Mouse (Mus musculus) macrophage (primary cell): ENCODE results near the gene Cd1d1. TPM values are rescaled to one million over a fixed set of nuclear protein-coding genes. Genes with fewer than 3 reads are reported as not detected.
A peak's percentile ranks its signal among the peaks of the same experiment; 100 is the strongest.
"Not testable (repeated sequence)": the region's sequence is repeated elsewhere in the genome, so short reads cannot be mapped to it uniquely, and the experiment has no call there.

Experiments used
- H3K27ac ChIP-seq: fragments of 350-480 bp; formaldehyde crosslinking; 2 replicates; pipeline ENCODE4 v1.9.0; 2021
- H3K36me3 ChIP-seq: fragments of 350-480 bp; formaldehyde crosslinking; 2 replicates; pipeline ENCODE4 v1.9.0; 2021; ENCODE audit errors: inconsistent target
- H3K4me3 ChIP-seq: fragments of 350-480 bp; formaldehyde crosslinking; 2 replicates; pipeline ENCODE4 v1.9.0; 2021; ENCODE audit errors: inconsistent target
- H3K79me2 ChIP-seq: fragments of 350-480 bp; formaldehyde crosslinking; 2 replicates; pipeline ENCODE4 v1.9.0; 2021; ENCODE audit errors: inconsistent target
- WGBS: methylation state at CpG from one replicate; pipeline ENCODE4 v1.1.7; 2026; ENCODE audit warnings: inconsistent platforms; ENCODE audit not compliant: missing documents; 5-methylcytosine and 5-hydroxymethylcytosine counted together
- polyA plus RNA-seq: library from polyadenylated mRNA; stranded (reverse); fragments of 250-400 nt; gene quantifications from 3 replicates; pipeline ENCODE4 v1.2.4, GENCODE M21; 2018; ENCODE audit warnings: inconsistent platforms
- total RNA-seq, 78 experiments: library from RNA; depleted of rRNA; stranded (reverse); fragments of 250-400 nt; gene quantifications; 1 replicate in 9 of 78; 2 replicates in 24 of 78; 3 replicates in 43 of 78; 4 replicates in 2 of 78; pipeline ENCODE4 v1.2.4; 2018; ENCODE audit warnings: inconsistent platforms in 56 of 78

Cd1d1 gene
- total RNA-seq (2018; cell fraction: chromatin; rRNA removed), result 10 to 100 TPM in 20 of 26 experiments, 1 to 10 TPM in 6; 3.2 to 62.4 (median 20.6) TPM
- 10 to 100 TPM in 2 of 26 experiments, 1 to 10 TPM in 24; 3.7 to 11.6 (median 6.1) TPM for total RNA-seq (2018; cell fraction: cytosol; rRNA removed)
- 10 to 100 TPM in 25 of 26 experiments, 1 to 10 TPM in 1; 8.9 to 52.1 (median 28.7) TPM for total RNA-seq (2018; cell fraction: nucleus; rRNA removed)
- 3.5 to 12.5 TPM (median 4.1 TPM) in 3 replicates for polyA plus RNA-seq

GRCm38 (mm10) chr3:86999415-86999740 lies at the start of gene Cd1d1:
Cd1d1 (minus strand) TSS chr3:86999441.
- WGBS, result 1% methylated on average over 7 of the region's 8 CpGs
- H3K4me3 ChIP-seq, result peak within 1 kb of the TSS; percentile 54
- no peaks in the 10 kb centered on the region for H3K79me2 ChIP-seq
- no peaks in the 10 kb centered on the region for H3K36me3 ChIP-seq
- peak within 1 kb of the TSS; percentile 75 for H3K27ac ChIP-seq

GRCm38 (mm10) chr3:87047801-87048200 lies 48.6 kb upstream of the Cd1d1 start:
- no peak overlapping the region for H3K27ac ChIP-seq
- H3K36me3 ChIP-seq, result no peaks in the 10 kb centered on the region
- H3K79me2 ChIP-seq, result no peaks in the 10 kb centered on the region
- 91% methylated on average over 5 of the region's 5 CpGs for WGBS
- H3K4me3 ChIP-seq, result no peak overlapping the region

GRCm38 (mm10) chr3:87041733-87042132 lies 42.5 kb upstream of the Cd1d1 start:
- no peaks in the 10 kb centered on the region for H3K79me2 ChIP-seq
- H3K27ac ChIP-seq, result no peak overlapping the region
- H3K4me3 ChIP-seq, result no peak overlapping the region
- 91% methylated on average over 2 of the region's 2 CpGs for WGBS
- no peaks in the 10 kb centered on the region for H3K36me3 ChIP-seq

- 85% methylated on average over 6 of the region's 6 CpGs for WGBS
- H3K4me3 ChIP-seq, result no peak overlapping the region
- H3K27ac ChIP-seq, result no peak overlapping the region
- H3K36me3 ChIP-seq, result no peaks in the 10 kb centered on the region
- H3K79me2 ChIP-seq, result no peaks in the 10 kb centered on the region
Measured at GRCm38 (mm10) chr3:87038500-87038899, 39.3 kb upstream of the Cd1d1 start.

GRCm38 (mm10) chr3:87034061-87034460 lies 34.8 kb upstream of the Cd1d1 start:
- H3K36me3 ChIP-seq, result no peaks in the 10 kb centered on the region
- H3K79me2 ChIP-seq, result no peaks in the 10 kb centered on the region
- H3K27ac ChIP-seq, result no peak overlapping the region
- H3K4me3 ChIP-seq, result no peak overlapping the region
- 58% methylated on average over 4 of the region's 4 CpGs for WGBS

- Histone ChIP-seq H3K79me2 (no peaks in the 10 kb centered on the region), H3K4me3 (no peak overlapping the region), H3K27ac (no peak overlapping the region), H3K36me3 (no peaks in the 10 kb centered on the region)
- WGBS, result 15% methylated on average over 8 of the region's 8 CpGs
Measured at GRCm38 (mm10) chr3:87033357-87033756, 34.1 kb upstream of the Cd1d1 start.

GRCm38 (mm10) chr3:87030855-87031254 lies 31.6 kb upstream of the Cd1d1 start:
- Histone ChIP-seq H3K36me3 (no peaks in the 10 kb centered on the region), H3K4me3 (no peak overlapping the region), H3K79me2 (no peaks in the 10 kb centered on the region), H3K27ac (no peak overlapping the region)
- WGBS, result 42% methylated on average over 6 of the region's 6 CpGs

- Histone ChIP-seq H3K79me2 (no peaks in the 10 kb centered on the region), H3K4me3 (no peak overlapping the region), H3K27ac (peak overlapping the region; percentile 29; the same call in 1 of the 2 replicates), H3K36me3 (no peaks in the 10 kb centered on the region)
- WGBS, result 5% methylated on average over 2 of the region's 2 CpGs
Measured at GRCm38 (mm10) chr3:87017707-87018106, 18.5 kb upstream of the Cd1d1 start.

- H3K4me3 ChIP-seq, result no peak overlapping the region
- peak overlapping the region; percentile 29; the same call in 1 of the 2 replicates for H3K27ac ChIP-seq
- no peaks in the 10 kb centered on the region for H3K79me2 ChIP-seq
- whole genome bisulfite sequencing, result 92% methylated on average over 1 of the region's 1 CpGs
- no peaks in the 10 kb centered on the region for H3K36me3 ChIP-seq
Measured at GRCm38 (mm10) chr3:87017001-87017400, 17.8 kb upstream of the Cd1d1 start.

GRCm38 (mm10) chr3:87015931-87016330 lies 16.7 kb upstream of the Cd1d1 start:
- Histone ChIP-seq H3K36me3 (no peaks in the 10 kb centered on the region), H3K27ac (no peak overlapping the region), H3K4me3 (no peak overlapping the region), H3K79me2 (no peaks in the 10 kb centered on the region)
- WGBS, result 95% methylated on average over 4 of the region's 4 CpGs

- 44% methylated on average over 3 of the region's 3 CpGs for WGBS
- H3K79me2 ChIP-seq, result not testable (repeated sequence)
Measured at GRCm38 (mm10) chr3:87012406-87012805, 13.2 kb upstream of the Cd1d1 start.

GRCm38 (mm10) chr3:87008281-87008680 lies 9.0 kb upstream of the Cd1d1 start:
- H3K79me2 ChIP-seq, H3K4me3 ChIP-seq, H3K27ac ChIP-seq, H3K36me3 ChIP-seq: not testable (repeated sequence)
- WGBS, result 25% methylated on average over 1 of the region's 1 CpGs

More at GRCm38 (mm10) chr3:87012406-87012805, 13.2 kb upstream of the Cd1d1 start:
- not testable (repeated sequence) for H3K27ac ChIP-seq, H3K36me3 ChIP-seq, H3K4me3 ChIP-seq

GRCm38 (mm10) chr3:87000676-87001075 lies 1.4 kb upstream of the Cd1d1 start:
- Histone ChIP-seq H3K79me2 (no peaks in the 10 kb centered on the region), H3K27ac (no peak overlapping the region), H3K36me3 (no peaks in the 10 kb centered on the region), H3K4me3 (no peak overlapping the region)
- 54% methylated on average over 4 of the region's 4 CpGs for WGBS

- H3K79me2 ChIP-seq, result no peaks in the 10 kb centered on the region
- H3K4me3 ChIP-seq, result peak overlapping the region; percentile 54
- 57% methylated on average over 12 of the region's 12 CpGs for WGBS
- H3K36me3 ChIP-seq, result no peaks in the 10 kb centered on the region
- H3K27ac ChIP-seq, result peak overlapping the region; percentile 75; the same call in 1 of the 2 replicates
Measured at GRCm38 (mm10) chr3:87000051-87000450, 810 bp upstream of the Cd1d1 start.

GRCm38 (mm10) chr3:86998433-86999414 lies 517 bp downstream of the Cd1d1 start:
- under 1% methylated on average over 22 of the region's 24 CpGs for whole genome bisulfite sequencing
- H3K36me3 ChIP-seq, H3K79me2 ChIP-seq: not testable (repeated sequence)
- Histone ChIP-seq H3K27ac (peak overlapping the region; percentile 75), H3K4me3 (peak overlapping the region; percentile 54)
